Mouse (Mus musculus) liver, embryonic 13.5 days (tissue): ENCODE data around the gene Misp. TPM values are rescaled to one million over a fixed set of nuclear protein-coding genes. Genes with fewer than 3 reads are reported as not detected.

Experiments used
- ATAC-seq: fragments of 200-750 bp; cut with Nextera tagmentation; 2 replicates; pipeline ENCODE4 v1.8.0; 2017; ENCODE audit warnings: low read depth, mild to moderate bottlenecking, moderate number of reproducible peaks, moderate library complexity
- DNase-seq: peaks from one replicate; pipeline ENCODE4 v3.0.0; 2022
- H3K27ac ChIP-seq: fragments of 300-500 bp; sonication (generic); 2 replicates; pipeline ENCODE4 v1.5.1; 2015; ENCODE audit warnings: moderate library complexity, mild to moderate bottlenecking, inconsistent platforms
- H3K27me3 ChIP-seq: fragments of 300-500 bp; sonication (generic); 2 replicates; pipeline ENCODE4 v1.6.1; 2015; ENCODE audit warnings: mild to moderate bottlenecking, inconsistent platforms
- H3K36me3 ChIP-seq: fragments of 300-500 bp; sonication (generic); 2 replicates; pipeline ENCODE4 v1.6.1; 2015; ENCODE audit warnings: mild to moderate bottlenecking, inconsistent platforms
- H3K4me1 ChIP-seq: fragments of 300-500 bp; sonication (generic); replicated peaks from 2 replicates; pipeline ENCODE4 v1.6.1; 2015; ENCODE audit warnings: inconsistent platforms
- H3K4me2 ChIP-seq: fragments of 300-500 bp; sonication (generic); 2 replicates; pipeline ENCODE4 v1.6.1; 2015; ENCODE audit warnings: inconsistent platforms, mild to moderate bottlenecking, moderate library complexity
- H3K4me3 ChIP-seq: fragments of 300-500 bp; sonication (generic); replicated peaks from 2 replicates; pipeline ENCODE4 v1.5.1; 2015; ENCODE audit warnings: mild to moderate bottlenecking, inconsistent platforms
- H3K9ac ChIP-seq: fragments of 300-500 bp; sonication (generic); 2 replicates; pipeline ENCODE4 v1.6.1; 2015; ENCODE audit warnings: mild to moderate bottlenecking, inconsistent platforms
- H3K9me3 ChIP-seq: fragments of 300-500 bp; sonication (generic); replicated peaks from 2 replicates; pipeline ENCODE4 v1.6.1; 2016; ENCODE audit warnings: inconsistent platforms
- WGBS: fragments of 180-500 bp; shearing (Covaris S2); methylation state at CpG from one replicate; pipeline ENCODE4 v1.1.7; 2015; ENCODE audit not compliant: insufficient replicate concordance; 5-methylcytosine and 5-hydroxymethylcytosine counted together
- polyA plus RNA-seq: library from polyadenylated mRNA; unstranded; fragments of >200 nt; fragmentation: Nextera tagmentation; extraction: Ambion mirVana; gene quantifications from 2 replicates; pipeline ENCODE4 v1.2.1, GENCODE M21; 2015

The Misp gene
- polyA plus RNA-seq, 1 experiment from 2014 or later, result 0.25 TPM

- H3K9me3 ChIP-seq, result no peaks in the 10 kb centered on the region
- DNase-seq, result peak; percentile 61
- H3K4me3 ChIP-seq, result no peak overlapping the region
- H3K27ac ChIP-seq, result no peak overlapping the region
- no peaks in the 10 kb centered on the region for H3K27me3 ChIP-seq
- WGBS, result 25% methylated on average over 15 of the region's 15 CpGs
- H3K9ac ChIP-seq, result no peak overlapping the region
- H3K36me3 ChIP-seq, result no peaks in the 10 kb centered on the region
- no peak overlapping the region for H3K4me2 ChIP-seq
- ATAC-seq, result 0 out of 2 replicates have a peak, but pooled peaks have one; percentile 41
- peaks cover 31% of the 10 kb centered on the region for H3K4me1 ChIP-seq
These were observed 8.8 kb upstream of the Misp start for GRCm38 (mm10) chr10:79811736-79812637.

GRCm38 (mm10) chr10:79814271-79814842 lies 6.4 kb upstream of the Misp start:
- DNase-seq (no peak), ATAC-seq (no peak)
- Histone ChIP-seq H3K4me2 (no peak overlapping the region), H3K36me3 (no peaks in the 10 kb centered on the region), H3K4me3 (no peak overlapping the region), H3K9me3 (no peaks in the 10 kb centered on the region), H3K27ac (no peak overlapping the region), H3K27me3 (no peaks in the 10 kb centered on the region), H3K4me1 (peaks cover 17% of the 10 kb centered on the region), H3K9ac (no peak overlapping the region)
- 61% methylated on average over 5 of the region's 5 CpGs for WGBS

GRCm38 (mm10) chr10:79815671-79816494 lies 4.9 kb upstream of the Misp start:
- no peak overlapping the region for H3K9ac ChIP-seq
- H3K36me3 ChIP-seq, result no peaks in the 10 kb centered on the region
- no peak overlapping the region for H3K27ac ChIP-seq
- no peak overlapping the region for H3K4me3 ChIP-seq
- 72% methylated on average over 12 of the region's 12 CpGs for WGBS
- H3K27me3 ChIP-seq, result no peaks in the 10 kb centered on the region
- no peak overlapping the region for H3K4me2 ChIP-seq
- H3K4me1 ChIP-seq, result peaks cover 17% of the 10 kb centered on the region
- no peak for ATAC-seq
- H3K9me3 ChIP-seq, result no peaks in the 10 kb centered on the region
- DNase-seq, result no peak

GRCm38 (mm10) chr10:79817111-79817510 lies 3.7 kb upstream of the Misp start:
- no peak overlapping the region for H3K4me2 ChIP-seq
- no peaks in the 10 kb centered on the region for H3K9me3 ChIP-seq
- no peaks in the 10 kb centered on the region for H3K27me3 ChIP-seq
- H3K27ac ChIP-seq, result no peak overlapping the region
- ATAC-seq (no peak), DNase-seq (no peak)
- 32% methylated on average over 2 of the region's 2 CpGs for WGBS
- no peak overlapping the region for H3K9ac ChIP-seq
- H3K36me3 ChIP-seq, result no peaks in the 10 kb centered on the region
- H3K4me1 ChIP-seq, result peaks cover 14% of the 10 kb centered on the region
- H3K4me3 ChIP-seq, result no peak overlapping the region

- Histone ChIP-seq H3K4me1 (peaks cover 24% of the 10 kb centered on the region), H3K27me3 (no peaks in the 10 kb centered on the region), H3K4me3 (no peak overlapping the region), H3K4me2 (no peak overlapping the region), H3K9ac (no peak overlapping the region), H3K9me3 (no peaks in the 10 kb centered on the region), H3K36me3 (no peaks in the 10 kb centered on the region), H3K27ac (no peak overlapping the region)
- DNase-seq (no peak), ATAC-seq (no peak)
- 51% methylated on average over 4 of the region's 4 CpGs for WGBS
These were observed 2.6 kb upstream of the Misp start for GRCm38 (mm10) chr10:79818225-79818624.

- no peak for ATAC-seq
These were observed 1.2 kb upstream of the Misp start for GRCm38 (mm10) chr10:79819606-79820005.

GRCm38 (mm10) chr10:79820277-79820676 lies 512 bp upstream of the Misp start:
- H3K9me3 ChIP-seq, result no peaks in the 10 kb centered on the region
- H3K27me3 ChIP-seq, result no peaks in the 10 kb centered on the region
- no peak for ATAC-seq
- no peak overlapping the region for H3K9ac ChIP-seq
- H3K4me3 ChIP-seq, result no peak overlapping the region
- H3K4me2 ChIP-seq, result no peak overlapping the region
- H3K36me3 ChIP-seq, result no peaks in the 10 kb centered on the region
- H3K27ac ChIP-seq, result no peak overlapping the region
- peaks cover 32% of the 10 kb centered on the region for H3K4me1 ChIP-seq
- WGBS, result 70% methylated on average over 8 of the region's 8 CpGs
- no peak for DNase-seq

More at GRCm38 (mm10) chr10:79819606-79820005, 1.2 kb upstream of the Misp start:
- 80% methylated on average over 17 of the region's 17 CpGs for WGBS
- H3K4me3 ChIP-seq, result no peak overlapping the region
- H3K4me1 ChIP-seq, result peaks cover 31% of the 10 kb centered on the region
- H3K36me3 ChIP-seq, result no peaks in the 10 kb centered on the region
- H3K9ac ChIP-seq, result no peak overlapping the region
- H3K27ac ChIP-seq, result no peak overlapping the region
- H3K4me2 ChIP-seq, result no peak overlapping the region
- H3K27me3 ChIP-seq, result no peaks in the 10 kb centered on the region
- H3K9me3 ChIP-seq, result no peaks in the 10 kb centered on the region
- no peak for DNase-seq

- 74% methylated on average over 12 of the region's 12 CpGs for WGBS
- no peaks in the 10 kb centered on the region for H3K36me3 ChIP-seq
- ATAC-seq (no peak), DNase-seq (no peak)
- no peak overlapping the region for H3K9ac ChIP-seq
- H3K4me1 ChIP-seq, result peaks cover 31% of the 10 kb centered on the region
- no peaks in the 10 kb centered on the region; the same call in 1 of the 2 replicates for H3K27me3 ChIP-seq
- no peak overlapping the region for H3K4me2 ChIP-seq
- no peaks in the 10 kb centered on the region for H3K9me3 ChIP-seq
- no peak overlapping the region for H3K4me3 ChIP-seq
- H3K27ac ChIP-seq, result no peak overlapping the region
These were observed 942 bp downstream of the Misp start for GRCm38 (mm10) chr10:79821731-79822130.

GRCm38 (mm10) chr10:79822372-79822771 lies 1.6 kb downstream of the Misp start:
- Histone ChIP-seq H3K9ac (no peak overlapping the region), H3K27ac (no peak overlapping the region)

GRCm38 (mm10) chr10:79823011-79823410 lies 2.2 kb downstream of the Misp start:
- peaks cover 31% of the 10 kb centered on the region for H3K4me1 ChIP-seq

More at GRCm38 (mm10) chr10:79822372-79822771, 1.6 kb downstream of the Misp start:
- H3K9me3 ChIP-seq, result no peaks in the 10 kb centered on the region
- DNase-seq (no peak), ATAC-seq (peak; percentile 32)
- no peaks in the 10 kb centered on the region for H3K36me3 ChIP-seq
- no peak overlapping the region for H3K4me3 ChIP-seq
- no peaks in the 10 kb centered on the region; the same call in none of the 2 replicates for H3K27me3 ChIP-seq
- WGBS, result 54% methylated on average over 15 of the region's 17 CpGs
- H3K4me2 ChIP-seq, result peak overlapping the region; percentile 5; the same call in 1 of the 2 replicates
- H3K4me1 ChIP-seq, result peaks cover 31% of the 10 kb centered on the region

GRCm38 (mm10) chr10:79824413-79824812 lies 3.6 kb downstream of the Misp start:
- no peak overlapping the region for H3K27ac ChIP-seq
- DNase-seq (no peak), ATAC-seq (0 out of 2 replicates have a peak, but pooled peaks have one; percentile 21)
- H3K9ac ChIP-seq, result no peak overlapping the region
- H3K36me3 ChIP-seq, result no peaks in the 10 kb centered on the region
- peak overlapping the region; percentile 28 for H3K4me2 ChIP-seq
- H3K27me3 ChIP-seq, result peaks cover 2% of the 10 kb centered on the region
- 26% methylated on average over 6 of the region's 6 CpGs for WGBS
- H3K4me1 ChIP-seq, result peaks cover 26% of the 10 kb centered on the region
- H3K9me3 ChIP-seq, result no peaks in the 10 kb centered on the region
- H3K4me3 ChIP-seq, result no peak overlapping the region

More at GRCm38 (mm10) chr10:79823011-79823410, 2.2 kb downstream of the Misp start:
- Histone ChIP-seq H3K4me3 (no peak overlapping the region), H3K9me3 (no peaks in the 10 kb centered on the region), H3K9ac (no peak overlapping the region), H3K36me3 (no peaks in the 10 kb centered on the region), H3K27me3 (peaks cover 2% of the 10 kb centered on the region), H3K27ac (no peak overlapping the region), H3K4me2 (no peak overlapping the region)
- WGBS, result 56% methylated on average over 6 of the region's 6 CpGs
- ATAC-seq, result no peak
- no peak for DNase-seq
